Mouse (Mus musculus): ENCODE results near the gene Gm28919. TPM values are rescaled to one million over a fixed set of nuclear protein-coding genes. Genes with fewer than 3 reads are reported as not detected.
"Not testable (repeated sequence)": the region's sequence is repeated elsewhere in the genome, so short reads cannot be mapped to it uniquely, and the experiment has no call there.

Gm28919 gene
- polyA plus RNA-seq (2015; fragmentation: Nextera tagmentation; extraction: Ambion mirVana) = not detected in 2 replicates

GRCm38 (mm10) chrY:6583246-6583645, at the start of gene Gm28919:
Gm28919 (plus strand) TSS chrY:6583546.
- H3K4me2 ChIP-seq (ENCODE audit: low read depth, low read length) = not testable (repeated sequence)
- WGBS (ENCODE audit: insufficient replicate concordance) = no CpG with 5 or more reads among the region's 7 CpGs

More at GRCm38 (mm10) chrY:6583246-6583645, at the start of gene Gm28919:
- not testable (repeated sequence) for H3K9me3 ChIP-seq (replicated peaks; ENCODE audit: control insufficient read depth, low read length); H3K4me3 ChIP-seq (ENCODE audit: low read depth, low read length); ATAC-seq (ENCODE audit: low read depth); H3K4me1 ChIP-seq (ENCODE audit: control insufficient read depth, low read depth, low read length); H3K9ac ChIP-seq (ENCODE audit: low read depth, low read length); H3K36me3 ChIP-seq (ENCODE audit: control insufficient read depth, insufficient read depth); H3K27me3 ChIP-seq (ENCODE audit: control insufficient read depth, insufficient read depth, low read depth, low read length); H3K27ac ChIP-seq (ENCODE audit: low read length)

Other genes with a start within 250 kb of the Gm28919 start
- gene Gm21719, start 99.3 kb downstream of the Gm28919 start, polyA plus RNA-seq (2015; fragmentation: Nextera tagmentation; extraction: Ambion mirVana) = not detected in 2 replicates